Mouse (Mus musculus) CD4-positive, CD25-positive, alpha-beta regulatory T cell, adult 2 months (primary cell): ENCODE measurements around the gene Nradd.

Source experiments
- DNase-seq: peaks from one replicate; pipeline ENCODE4 v3.0.0-alpha.2; 2012; ENCODE audit warnings: low read depth, low spot score

Nradd gene

GRCm38 (mm10) chr9:110624361-110625166, at the start of gene Nradd:
TSS of gene Nradd (minus strand) at chr9:110624452.
- DNase-seq, result no peak

DNA sequence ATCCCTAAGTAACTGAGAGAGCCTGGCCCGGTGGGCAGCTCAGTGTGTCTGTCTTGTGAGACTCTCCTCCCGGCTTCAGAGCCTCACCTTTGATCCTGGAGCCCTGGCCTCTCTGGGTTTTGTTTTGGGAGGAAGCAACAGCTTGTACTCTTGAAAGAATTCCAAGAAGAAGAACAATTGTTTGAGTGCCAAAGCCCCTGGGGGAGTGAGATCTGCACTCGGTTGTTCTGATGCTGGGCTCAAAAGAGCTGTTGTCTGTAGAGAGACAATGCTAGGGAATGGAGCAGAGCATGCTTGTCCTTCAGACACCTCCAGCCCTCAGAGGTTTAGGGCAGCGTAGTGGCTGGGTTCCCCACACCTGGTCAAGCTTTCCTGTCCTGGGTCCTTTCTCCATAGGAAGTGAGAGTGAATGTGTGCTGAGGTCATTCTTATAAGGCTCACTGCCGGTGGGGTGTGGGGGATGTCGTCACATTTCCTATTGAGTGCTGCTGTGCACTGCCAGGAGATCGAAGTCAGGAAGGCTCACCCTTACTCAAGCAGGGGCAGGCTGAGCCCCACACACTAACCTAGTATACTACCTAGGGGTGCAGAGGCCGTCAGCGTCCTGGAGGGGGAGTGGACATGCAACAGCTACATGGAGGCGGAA, 49.0 kb upstream of the Nradd start:
- DNase-seq, result no peak

GRCm38 (mm10) chr9:110672462-110673106, 48.3 kb upstream of the Nradd start:
- peak; percentile 56 for DNase-seq

DNA sequence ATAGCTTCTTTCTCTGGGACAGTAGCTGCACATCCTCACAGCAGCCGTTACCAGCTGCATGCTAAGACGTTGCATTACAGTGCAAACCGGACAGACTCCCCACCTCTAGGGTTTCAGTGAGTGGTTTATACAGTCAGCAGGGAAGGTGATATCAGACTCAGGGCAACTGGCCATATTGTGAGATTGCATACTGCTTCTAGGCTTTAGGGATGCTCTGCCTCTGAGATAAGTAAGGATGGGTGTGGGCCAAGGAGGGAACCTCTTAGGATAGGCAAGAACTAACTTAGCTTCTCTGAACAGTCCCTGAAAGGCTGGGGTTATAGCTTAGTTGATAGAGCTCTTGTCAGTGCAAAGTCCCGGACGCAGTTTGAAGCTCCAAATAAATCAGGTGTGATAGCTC, 45.5 kb upstream of the Nradd start:
- DNase-seq, result no peak

DNA sequence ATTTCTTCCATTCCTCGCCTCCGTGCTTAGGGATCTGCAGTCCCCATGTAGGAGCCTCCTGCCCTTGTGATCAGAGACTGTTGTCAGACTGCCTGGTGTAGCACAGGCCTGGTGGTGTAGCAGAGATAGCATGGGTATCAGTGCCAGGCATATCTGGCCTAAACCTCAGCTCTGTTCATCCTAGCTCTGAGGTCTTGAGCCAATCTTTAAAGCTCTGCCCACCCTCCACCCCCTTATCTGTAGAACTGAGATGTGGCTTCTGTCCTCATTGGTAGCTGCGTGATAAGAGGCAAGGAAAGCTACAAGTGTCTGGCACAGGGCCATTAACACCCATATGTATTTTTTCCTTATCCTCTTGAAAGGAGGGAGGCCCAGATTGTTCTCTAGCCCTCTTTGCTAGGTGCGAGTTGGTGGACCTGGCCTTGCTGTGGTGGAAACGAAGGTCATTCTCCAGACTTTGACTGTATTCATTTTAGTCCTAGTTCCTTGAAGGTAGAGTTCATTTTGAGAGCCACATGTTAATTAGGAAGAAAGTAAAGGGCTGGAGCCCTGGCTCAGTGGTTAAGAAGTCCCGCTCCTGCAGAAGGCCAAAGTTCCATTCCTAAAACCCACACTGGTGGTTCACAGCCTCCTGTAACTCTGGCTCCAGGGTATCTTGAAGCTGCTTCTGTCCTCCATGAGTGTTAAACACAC, 44.5 kb upstream of the Nradd start:
- DNase-seq, result no peak

DNA sequence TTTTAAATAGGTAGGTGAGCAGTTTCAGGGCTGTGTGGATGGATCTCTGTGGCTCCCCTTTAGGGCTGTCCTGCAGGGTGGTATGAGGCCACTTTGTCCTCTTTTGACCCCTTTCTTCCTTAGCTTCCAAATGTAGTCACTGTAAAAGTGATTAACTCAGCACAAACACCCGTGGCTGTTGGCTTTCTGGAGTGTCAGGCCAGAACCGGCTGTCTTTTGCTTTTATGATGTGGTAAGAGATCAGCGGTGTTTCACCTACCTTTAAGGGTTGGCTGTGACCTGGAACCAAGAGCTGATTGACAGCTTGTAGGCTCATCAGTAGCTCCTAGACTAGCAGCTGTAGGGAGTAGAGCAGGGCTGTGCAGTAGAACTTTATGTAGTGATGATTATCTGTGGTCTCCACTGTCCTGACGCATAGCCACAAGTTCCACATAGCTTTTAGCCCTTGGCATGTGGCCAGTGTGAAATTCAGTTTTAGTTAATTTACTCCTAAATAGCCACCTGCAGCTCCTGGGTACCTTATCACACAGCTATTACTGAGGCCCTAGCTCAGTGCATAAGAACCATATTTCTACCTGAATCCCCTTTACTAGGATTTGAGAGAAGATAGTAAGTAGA, 43.1 kb upstream of the Nradd start:
- DNase-seq, result no peak

GRCm38 (mm10) chr9:110666374-110666773, 42.1 kb upstream of the Nradd start:
- no peak for DNase-seq

DNA sequence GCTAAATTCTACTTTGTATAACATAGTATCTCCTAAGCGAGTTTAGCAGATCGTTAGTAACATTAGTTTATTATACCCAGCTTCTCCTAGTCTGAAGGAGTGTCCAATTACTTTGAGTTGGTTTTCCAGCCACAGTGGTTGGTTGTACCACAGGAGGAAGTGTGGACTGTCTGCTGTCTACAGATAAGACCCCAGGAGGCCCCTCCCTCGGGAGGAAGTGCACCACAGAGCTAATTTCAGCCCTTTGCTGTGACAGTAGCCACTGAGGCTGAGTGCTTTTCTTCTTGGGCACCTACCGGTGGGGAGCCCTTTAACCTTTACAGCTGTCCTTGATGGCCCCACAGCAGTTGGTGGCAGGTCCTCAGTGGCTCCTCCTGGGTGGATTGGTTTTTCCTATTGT, 41.7 kb upstream of the Nradd start:
- DNase-seq, result no peak

- DNase-seq, result no peak
Observed at GRCm38 (mm10) chr9:110662844-110663243, 38.6 kb upstream of the Nradd start.

DNA sequence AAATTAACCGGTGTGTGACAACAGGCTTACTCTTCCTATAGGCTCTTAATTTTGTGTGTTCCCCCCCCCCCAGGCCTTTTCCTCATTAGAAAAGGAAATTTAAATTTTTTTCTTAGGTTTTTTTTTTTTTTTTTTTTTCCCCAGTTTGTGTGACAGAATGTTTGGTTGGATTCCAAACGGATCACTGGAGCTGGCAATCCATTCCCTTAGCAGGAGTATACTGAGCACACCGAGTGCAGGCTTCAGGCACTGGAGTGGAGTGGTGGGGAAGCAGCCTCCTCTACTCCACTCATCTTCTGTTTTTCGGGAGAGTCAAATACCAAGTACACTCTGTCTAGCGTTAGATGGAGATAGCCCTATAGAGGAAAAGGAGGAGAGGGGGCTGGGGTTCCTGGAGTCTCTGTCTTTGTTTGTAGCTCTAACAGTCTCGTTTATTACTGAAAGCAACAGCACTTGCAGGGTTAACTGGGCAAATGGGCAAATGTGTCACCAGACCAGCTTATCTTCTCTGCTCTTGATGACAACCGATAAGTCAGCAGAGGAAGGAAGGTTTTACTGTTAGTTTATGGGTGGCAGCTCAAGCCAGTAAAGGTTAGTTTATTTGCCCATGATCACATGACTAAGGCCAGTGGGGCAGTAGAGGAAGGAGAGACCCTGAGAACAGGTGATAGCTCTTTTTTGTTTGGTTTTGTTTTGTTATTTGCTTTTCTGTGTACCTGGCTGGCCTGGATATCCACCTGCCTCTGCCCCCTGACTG, 36.8 kb upstream of the Nradd start:
- DNase-seq, result no peak

GRCm38 (mm10) chr9:110660208-110660607, 36.0 kb upstream of the Nradd start:
- no peak for DNase-seq

DNA sequence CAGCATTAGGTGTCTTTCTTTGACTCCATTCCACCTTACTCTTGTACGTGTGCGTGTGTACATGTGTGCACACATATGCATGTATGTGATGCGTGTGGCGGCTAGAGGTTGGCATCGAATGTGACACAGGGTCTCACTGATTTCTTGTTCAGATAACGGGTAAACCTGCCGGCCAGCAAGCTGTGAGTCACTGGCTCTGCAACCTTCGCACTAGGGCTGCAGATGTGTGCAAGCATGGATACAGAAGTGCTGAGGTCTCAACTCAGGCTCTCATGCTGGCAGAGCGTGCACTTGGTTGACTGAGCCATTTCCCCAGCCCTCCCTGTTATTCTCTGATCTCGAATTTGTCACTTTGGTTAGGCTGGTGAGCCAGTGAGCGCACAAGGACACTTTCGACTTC, 35.3 kb upstream of the Nradd start:
- no peak for DNase-seq

- DNase-seq, result peak; percentile 62
Observed at GRCm38 (mm10) chr9:110657474-110658078, 33.3 kb upstream of the Nradd start.

DNA sequence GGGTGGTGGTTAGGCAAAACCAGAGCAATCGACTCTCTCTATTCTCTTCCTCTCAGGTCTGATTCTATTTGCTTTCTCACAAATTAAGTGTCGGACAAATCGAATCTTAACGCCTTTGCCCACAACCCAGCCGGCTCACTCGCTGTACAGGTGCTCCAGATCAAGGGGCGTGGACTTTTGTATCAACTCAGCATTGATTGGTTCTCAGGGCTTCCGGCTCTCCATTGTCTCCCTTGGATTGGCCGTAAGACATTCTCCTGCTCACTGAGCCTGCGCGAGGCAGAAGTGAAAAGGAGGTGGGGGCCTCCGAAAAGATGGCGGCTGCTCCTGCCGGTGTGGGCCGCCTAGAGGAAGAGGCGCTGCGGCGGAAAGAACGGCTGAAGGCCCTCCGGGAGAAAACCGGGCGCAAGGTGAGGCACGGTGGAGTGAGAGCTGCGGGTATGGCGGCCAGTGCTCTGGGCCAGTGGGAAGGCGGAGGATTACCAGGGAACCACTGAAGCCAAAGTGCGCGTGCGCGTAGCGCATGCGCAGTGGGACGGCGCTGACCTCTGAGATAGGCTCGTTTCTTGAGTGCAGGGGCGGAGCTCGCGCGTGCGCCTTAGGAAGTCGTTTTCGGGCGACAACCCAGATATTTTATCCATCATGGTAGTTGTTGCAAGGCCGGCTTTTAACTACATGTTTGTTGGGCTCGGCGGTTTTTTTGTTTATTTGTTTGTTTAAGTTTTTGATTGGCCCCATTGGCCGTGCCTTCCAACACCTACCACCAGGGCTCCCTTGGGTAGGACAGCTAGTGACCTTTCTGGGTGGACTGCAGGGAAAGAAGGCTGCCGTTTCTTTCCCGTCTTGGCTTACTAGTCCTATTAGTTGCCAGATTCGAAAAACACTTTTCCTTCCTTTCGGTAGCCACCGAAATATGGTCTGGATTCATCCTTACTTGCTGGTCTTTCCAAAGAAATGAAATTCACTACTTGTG, 32.3 kb upstream of the Nradd start, which contains the start of gene Ccdc12:
Gene Ccdc12, plus strand, starts transcription at position 255 of the 973 bp plus-strand sequence.
- peak; percentile 98 for DNase-seq

DNA sequence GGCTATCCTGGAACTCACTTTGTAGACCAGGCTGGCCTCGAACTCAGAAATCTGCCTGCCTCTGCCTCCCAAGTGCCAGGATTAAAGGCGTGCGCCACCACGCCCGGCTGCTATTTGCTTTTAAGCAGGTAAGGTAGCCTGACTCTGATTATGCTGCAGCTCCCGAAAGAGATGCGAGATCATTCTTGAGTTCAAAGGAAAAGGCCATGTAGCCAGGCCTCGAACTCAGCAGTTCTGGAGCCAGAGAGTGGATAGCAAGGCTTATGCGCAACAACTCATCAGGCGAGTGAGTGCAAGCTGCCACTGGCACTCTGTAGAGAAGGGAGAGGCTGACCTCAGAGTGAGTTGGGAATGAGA, 31.4 kb upstream of the Nradd start:
- no peak for DNase-seq

GRCm38 (mm10) chr9:110654726-110655650, 30.7 kb upstream of the Nradd start:
- DNase-seq, result no peak

GRCm38 (mm10) chr9:110653655-110654461, 29.6 kb upstream of the Nradd start, which contains the start of gene Nbeal2:
TSS of gene Nbeal2 (minus strand) at chr9:110654161.
- DNase-seq, result peak; percentile 92
